Mouse (Mus musculus): Measurements from ENCODE around the gene Fhit. TPM values are rescaled to one million over a fixed set of nuclear protein-coding genes. Genes with fewer than 3 reads are reported as not detected.
A peak's percentile ranks its signal among the peaks of the same experiment; 100 is the strongest.

Fhit gene
- polyA plus RNA-seq, 1 experiment from 2014 or later = 7.9 TPM

- no peak overlapping the region for H3K4me3 ChIP-seq
- no peak overlapping the region for H3K4me2 ChIP-seq
- ATAC-seq (ENCODE audit: low read depth) = no peak
- no peak overlapping the region for H3K9ac ChIP-seq
- peaks cover 6% of the 10 kb centered on the region; the same call in 1 of the 2 replicates for H3K27me3 ChIP-seq
- WGBS = 24% methylated on average over 2 of the region's 2 CpGs
- H3K36me3 ChIP-seq = no peaks in the 10 kb centered on the region
- H3K27ac ChIP-seq (replicated peaks) = no peak overlapping the region
- no peaks in the 10 kb centered on the region for H3K4me1 ChIP-seq (replicated peaks)
- no peaks in the 10 kb centered on the region for H3K9me3 ChIP-seq
Measured at GRCm38 (mm10) chr14:10035270-10035669, 1126.6 kb downstream of the Fhit start.

GRCm38 (mm10) chr14:10023382-10023781 is 1138.5 kb downstream of the Fhit start:
- no peak for ATAC-seq (ENCODE audit: low read depth)
- H3K36me3 ChIP-seq = no peaks in the 10 kb centered on the region
- H3K27me3 ChIP-seq = no peaks in the 10 kb centered on the region
- H3K4me1 ChIP-seq (replicated peaks) = peaks cover 6% of the 10 kb centered on the region; the same call in 1 of the 2 replicates
- H3K27ac ChIP-seq (replicated peaks) = no peak overlapping the region
- H3K9ac ChIP-seq = no peak overlapping the region
- no peak overlapping the region for H3K4me3 ChIP-seq
- whole genome bisulfite sequencing = 95% methylated on average over 2 of the region's 2 CpGs
- no peak overlapping the region for H3K4me2 ChIP-seq
- H3K9me3 ChIP-seq = peaks cover 7% of the 10 kb centered on the region; the same call in 1 of the 2 replicates

GRCm38 (mm10) chr14:10022304-10022703 is 1139.5 kb downstream of the Fhit start:
- H3K4me3 ChIP-seq = no peak overlapping the region
- no peaks in the 10 kb centered on the region for H3K27me3 ChIP-seq

GRCm38 (mm10) chr14:10020400-10021140 is 1141.3 kb downstream of the Fhit start:
- Histone ChIP-seq H3K27ac (replicated peaks) (no peak overlapping the region), H3K4me3 (no peak overlapping the region), H3K4me1 (replicated peaks) (peaks cover 6% of the 10 kb centered on the region; the same call in 1 of the 2 replicates), H3K4me2 (no peak overlapping the region), H3K27me3 (no peaks in the 10 kb centered on the region), H3K9ac (no peak overlapping the region), H3K36me3 (no peaks in the 10 kb centered on the region), H3K9me3 (no peaks in the 10 kb centered on the region)
- ATAC-seq (ENCODE audit: low read depth) = no peak
- 93% methylated on average over 5 of the region's 5 CpGs for WGBS

More at GRCm38 (mm10) chr14:10022304-10022703, 1139.5 kb downstream of the Fhit start:
- Histone ChIP-seq H3K4me2 (no peak overlapping the region), H3K4me1 (replicated peaks) (peaks cover 6% of the 10 kb centered on the region; the same call in 1 of the 2 replicates), H3K9ac (no peak overlapping the region), H3K27ac (replicated peaks) (no peak overlapping the region), H3K9me3 (no peaks in the 10 kb centered on the region), H3K36me3 (no peaks in the 10 kb centered on the region)
- peak; percentile 53; the same call in 1 of the 2 replicates for ATAC-seq (ENCODE audit: low read depth)
- WGBS = 50% methylated on average over 2 of the region's 2 CpGs

- no peaks in the 10 kb centered on the region for H3K36me3 ChIP-seq
- ATAC-seq (ENCODE audit: low read depth) = no peak
- no peaks in the 10 kb centered on the region for H3K9me3 ChIP-seq
- H3K27ac ChIP-seq (replicated peaks) = no peak overlapping the region
- H3K4me2 ChIP-seq = no peak overlapping the region
- 75% methylated on average over 1 of the region's 1 CpGs for WGBS
- H3K9ac ChIP-seq = no peak overlapping the region
- H3K4me1 ChIP-seq (replicated peaks) = no peaks in the 10 kb centered on the region
- no peak overlapping the region for H3K4me3 ChIP-seq
- H3K27me3 ChIP-seq = no peaks in the 10 kb centered on the region
Measured at GRCm38 (mm10) chr14:10013817-10014266, 1148.0 kb downstream of the Fhit start.

- Histone ChIP-seq H3K27me3 (no peaks in the 10 kb centered on the region), H3K9me3 (no peaks in the 10 kb centered on the region), H3K4me1 (replicated peaks) (no peaks in the 10 kb centered on the region), H3K36me3 (no peaks in the 10 kb centered on the region), H3K9ac (no peak overlapping the region), H3K4me3 (no peak overlapping the region), H3K27ac (replicated peaks) (no peak overlapping the region), H3K4me2 (no peak overlapping the region)
- WGBS = 67% methylated on average over 7 of the region's 7 CpGs
- no peak for ATAC-seq (ENCODE audit: low read depth)
Measured at GRCm38 (mm10) chr14:10013003-10013816, 1148.6 kb downstream of the Fhit start.

GRCm38 (mm10) chr14:10006278-10006677 is 1155.6 kb downstream of the Fhit start:
- no peaks in the 10 kb centered on the region for H3K36me3 ChIP-seq
- no peaks in the 10 kb centered on the region for H3K27me3 ChIP-seq
- 88% methylated on average over 5 of the region's 5 CpGs for WGBS
- no peak overlapping the region for H3K4me3 ChIP-seq
- H3K9ac ChIP-seq = no peak overlapping the region
- H3K4me1 ChIP-seq (replicated peaks) = no peaks in the 10 kb centered on the region
- H3K9me3 ChIP-seq = no peaks in the 10 kb centered on the region
- ATAC-seq (ENCODE audit: low read depth) = no peak
- no peak overlapping the region for H3K4me2 ChIP-seq
- H3K27ac ChIP-seq (replicated peaks) = no peak overlapping the region

- Histone ChIP-seq H3K9ac (no peak overlapping the region), H3K9me3 (no peaks in the 10 kb centered on the region), H3K4me2 (no peak overlapping the region), H3K27ac (replicated peaks) (no peak overlapping the region), H3K27me3 (no peaks in the 10 kb centered on the region), H3K36me3 (no peaks in the 10 kb centered on the region), H3K4me3 (no peak overlapping the region), H3K4me1 (replicated peaks) (no peaks in the 10 kb centered on the region)
- ATAC-seq (ENCODE audit: low read depth) = no peak
- WGBS = 57% methylated on average over 2 of the region's 2 CpGs
Measured at GRCm38 (mm10) chr14:10003847-10004246, 1158.0 kb downstream of the Fhit start.

- no peak overlapping the region for H3K4me2 ChIP-seq
- 93% methylated on average over 1 of the region's 1 CpGs for WGBS
Measured at GRCm38 (mm10) chr14:9990677-9991076, 1171.2 kb downstream of the Fhit start.

GRCm38 (mm10) chr14:9976934-9977510 is 1184.8 kb downstream of the Fhit start:
- no peak overlapping the region for H3K4me2 ChIP-seq
- no peak overlapping the region for H3K9ac ChIP-seq
- no peak overlapping the region for H3K27ac ChIP-seq (replicated peaks)
- H3K4me3 ChIP-seq = no peak overlapping the region
- 55% methylated on average over 3 of the region's 3 CpGs for WGBS
- peaks cover 13% of the 10 kb centered on the region for H3K4me1 ChIP-seq (replicated peaks)
- H3K9me3 ChIP-seq = no peaks in the 10 kb centered on the region
- H3K27me3 ChIP-seq = no peaks in the 10 kb centered on the region
- peak; percentile 50; the same call in 1 of the 2 replicates for ATAC-seq (ENCODE audit: low read depth)
- H3K36me3 ChIP-seq = no peaks in the 10 kb centered on the region

More at GRCm38 (mm10) chr14:9990677-9991076, 1171.2 kb downstream of the Fhit start:
- Histone ChIP-seq H3K4me3 (no peak overlapping the region), H3K27ac (replicated peaks) (no peak overlapping the region), H3K9me3 (no peaks in the 10 kb centered on the region), H3K36me3 (no peaks in the 10 kb centered on the region), H3K27me3 (no peaks in the 10 kb centered on the region), H3K4me1 (replicated peaks) (no peaks in the 10 kb centered on the region), H3K9ac (no peak overlapping the region)
- ATAC-seq (ENCODE audit: low read depth) = no peak

GRCm38 (mm10) chr14:9974402-9974801 is 1187.4 kb downstream of the Fhit start:
- no peak for ATAC-seq (ENCODE audit: low read depth)
- Histone ChIP-seq H3K27me3 (no peaks in the 10 kb centered on the region), H3K27ac (replicated peaks) (no peak overlapping the region), H3K9ac (no peak overlapping the region), H3K4me1 (replicated peaks) (peaks cover 13% of the 10 kb centered on the region), H3K36me3 (no peaks in the 10 kb centered on the region), H3K4me2 (no peak overlapping the region), H3K4me3 (no peak overlapping the region), H3K9me3 (no peaks in the 10 kb centered on the region)
- WGBS = 49% methylated on average over 3 of the region's 3 CpGs

GRCm38 (mm10) chr14:9963853-9964252 is 1198.0 kb downstream of the Fhit start:
- no peak overlapping the region for H3K4me2 ChIP-seq
- 75% methylated on average over 3 of the region's 3 CpGs for WGBS
- ATAC-seq (ENCODE audit: low read depth) = no peak
- H3K4me3 ChIP-seq = no peak overlapping the region
- no peak overlapping the region for H3K27ac ChIP-seq (replicated peaks)
- no peaks in the 10 kb centered on the region for H3K36me3 ChIP-seq
- no peaks in the 10 kb centered on the region for H3K4me1 ChIP-seq (replicated peaks)
- no peaks in the 10 kb centered on the region for H3K27me3 ChIP-seq
- H3K9me3 ChIP-seq = no peaks in the 10 kb centered on the region
- no peak overlapping the region for H3K9ac ChIP-seq

Data from neural tube, embryonic 13.5 days (tissue).